Mouse (Mus musculus) testis, adult 2 months (tissue): ENCODE measurements around the gene Dtx2.

Experiments used
- CTCF ChIP-seq: fragments of 200-500 bp; IDR thresholded peaks from 2 replicates; pipeline ENCODE4 v1.5.1; 2012; ENCODE audit warnings: low read depth, mild to moderate bottlenecking, inconsistent platforms, low read length, moderate library complexity; ENCODE audit not compliant: control insufficient read depth, insufficient read depth, insufficient replicate concordance
- POLR2A ChIP-seq: fragments of 200-500 bp; IDR thresholded peaks from 2 replicates; pipeline ENCODE4 v1.6.1; 2012; ENCODE audit warnings: low read depth, mild to moderate bottlenecking, inconsistent platforms, low read length, moderate library complexity; ENCODE audit not compliant: control insufficient read depth

DNA sequence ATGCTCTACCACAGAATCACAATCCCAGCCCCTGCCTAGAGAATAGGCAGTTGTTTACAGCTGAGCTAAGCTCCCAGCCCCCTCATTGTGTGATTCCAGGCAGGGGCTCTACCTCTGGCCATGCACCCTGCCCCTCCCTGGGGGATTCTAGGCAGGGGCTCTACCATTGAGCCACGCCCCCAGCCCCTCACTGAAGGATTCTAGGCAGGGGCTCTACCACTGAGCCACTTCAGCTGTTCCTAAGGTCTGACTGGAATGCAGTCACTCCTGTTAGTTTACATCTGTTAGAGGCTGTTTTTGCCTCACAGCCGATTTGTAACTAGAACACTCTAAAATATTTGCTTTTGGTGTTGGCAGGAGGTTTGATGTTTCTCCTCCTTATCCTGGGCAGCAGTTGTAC is 7.7 kb downstream of the Dtx2 start:
- TF ChIP-seq POLR2A (no peak), CTCF (no peak)
